Mouse (Mus musculus) kidney, embryonic 15.5 days (tissue): ENCODE results near the gene Tdo2. TPM values are rescaled to one million over a fixed set of nuclear protein-coding genes. Genes with fewer than 3 reads are reported as not detected.
A peak's percentile ranks its signal among the peaks of the same experiment; 100 is the strongest.

Source experiments
- ATAC-seq: fragments of 200-750 bp; cut with Nextera tagmentation; replicated peaks from 2 replicates; pipeline ENCODE4 v1.8.0; 2017; ENCODE audit warnings: moderate TSS enrichment; ENCODE audit not compliant: low FRiP score
- H3K27ac ChIP-seq: fragments of 300-500 bp; sonication (generic); 2 replicates; pipeline ENCODE4 v1.5.1; 2015; ENCODE audit warnings: mild to moderate bottlenecking, inconsistent platforms
- H3K27me3 ChIP-seq: fragments of 300-500 bp; sonication (generic); 2 replicates; pipeline ENCODE4 v1.6.1; 2015; ENCODE audit warnings: inconsistent platforms
- H3K36me3 ChIP-seq: fragments of 300-500 bp; sonication (generic); 2 replicates; pipeline ENCODE4 v1.6.1; 2015; ENCODE audit warnings: inconsistent platforms
- H3K4me1 ChIP-seq: fragments of 300-500 bp; sonication (generic); 2 replicates; pipeline ENCODE4 v1.6.1; 2015; ENCODE audit warnings: inconsistent platforms
- H3K4me2 ChIP-seq: fragments of 300-500 bp; sonication (generic); 2 replicates; pipeline ENCODE4 v1.6.1; 2015; ENCODE audit warnings: moderate library complexity, mild to moderate bottlenecking, inconsistent platforms
- H3K4me3 ChIP-seq: fragments of 300-500 bp; sonication (generic); replicated peaks from 2 replicates; pipeline ENCODE4 v1.5.1; 2015; ENCODE audit warnings: mild to moderate bottlenecking, inconsistent platforms
- H3K9ac ChIP-seq: fragments of 300-500 bp; sonication (generic); 2 replicates; pipeline ENCODE4 v1.6.1; 2015; ENCODE audit warnings: mild to moderate bottlenecking, inconsistent platforms
- H3K9me3 ChIP-seq: fragments of 300-500 bp; sonication (generic); replicated peaks from 2 replicates; pipeline ENCODE4 v1.6.1; 2016; ENCODE audit warnings: inconsistent platforms
- WGBS: fragments of 180-500 bp; shearing (Covaris S2); methylation state at CpG from one replicate; pipeline ENCODE4 v1.1.7; 2015; ENCODE audit warnings: mixed read lengths; 5-methylcytosine and 5-hydroxymethylcytosine counted together
- polyA plus RNA-seq: library from polyadenylated mRNA; unstranded; fragments of >200 nt; fragmentation: Nextera tagmentation; extraction: Ambion mirVana; gene quantifications from 2 replicates; pipeline ENCODE4 v1.2.1, GENCODE M21; 2015

Tdo2 gene
- polyA plus RNA-seq, 1 experiment from 2014 or later = 0.09 TPM

GRCm38 (mm10) chr3:81938924-81939323, 37.1 kb downstream of the Tdo2 start:
- Histone ChIP-seq H3K4me1 (no peaks in the 10 kb centered on the region), H3K36me3 (no peaks in the 10 kb centered on the region), H3K4me3 (no peak overlapping the region), H3K9me3 (no peaks in the 10 kb centered on the region), H3K27ac (no peak overlapping the region), H3K9ac (no peak overlapping the region), H3K4me2 (no peak overlapping the region), H3K27me3 (no peaks in the 10 kb centered on the region)
- no peak for ATAC-seq
- WGBS = 72% methylated on average over 3 of the region's 3 CpGs

- WGBS = 83% methylated on average over 4 of the region's 4 CpGs
- Histone ChIP-seq H3K27ac (no peak overlapping the region), H3K4me2 (peak overlapping the region; percentile 59; the same call in 1 of the 2 replicates), H3K9ac (no peak overlapping the region), H3K4me3 (peak overlapping the region; percentile 83; the same call in 1 of the 2 replicates), H3K9me3 (no peaks in the 10 kb centered on the region), H3K4me1 (0 out of 2 replicates have a peak, but pooled peaks cover 3% of the 10 kb centered on the region), H3K27me3 (no peaks in the 10 kb centered on the region), H3K36me3 (no peaks in the 10 kb centered on the region)
- no peak for ATAC-seq
Measured at GRCm38 (mm10) chr3:81933348-81933747, 42.7 kb downstream of the Tdo2 start.

GRCm38 (mm10) chr3:81932141-81933101, 43.6 kb downstream of the Tdo2 start, which contains the start of gene Ctso:
Gene Ctso, plus strand, starts transcription at chr3:81932601.
- ATAC-seq = peak; percentile 96
- Histone ChIP-seq H3K9ac (peak within 1 kb of the TSS; percentile 82), H3K27me3 (no peaks in the 10 kb centered on the region), H3K4me3 (peak within 1 kb of the TSS; percentile 83), H3K4me2 (peak within 1 kb of the TSS; percentile 59), H3K27ac (peak within 1 kb of the TSS; percentile 92), H3K9me3 (no peaks in the 10 kb centered on the region), H3K36me3 (no peaks in the 10 kb centered on the region), H3K4me1 (0 out of 2 replicates have a peak, but pooled peaks cover 3% of the 10 kb centered on the region)
- WGBS = 13% methylated on average over 27 of the region's 27 CpGs

GRCm38 (mm10) chr3:81931695-81932094, 44.3 kb downstream of the Tdo2 start:
- Histone ChIP-seq H3K36me3 (no peaks in the 10 kb centered on the region), H3K4me1 (0 out of 2 replicates have a peak, but pooled peaks cover 6% of the 10 kb centered on the region), H3K4me2 (no peak overlapping the region), H3K9me3 (no peaks in the 10 kb centered on the region), H3K4me3 (no peak overlapping the region), H3K27ac (no peak overlapping the region), H3K27me3 (no peaks in the 10 kb centered on the region), H3K9ac (no peak overlapping the region)
- WGBS = 66% methylated on average over 3 of the region's 3 CpGs
- ATAC-seq = no peak

GRCm38 (mm10) chr3:81929073-81929472, 46.9 kb downstream of the Tdo2 start:
- Histone ChIP-seq H3K4me3 (no peak overlapping the region), H3K9ac (no peak overlapping the region), H3K36me3 (no peaks in the 10 kb centered on the region), H3K27ac (no peak overlapping the region), H3K27me3 (no peaks in the 10 kb centered on the region), H3K4me2 (no peak overlapping the region), H3K9me3 (no peaks in the 10 kb centered on the region), H3K4me1 (0 out of 2 replicates have a peak, but pooled peaks cover 8% of the 10 kb centered on the region)
- WGBS = 85% methylated on average over 1 of the region's 1 CpGs
- no peak for ATAC-seq

- no peaks in the 10 kb centered on the region for H3K27me3 ChIP-seq
- H3K36me3 ChIP-seq = no peaks in the 10 kb centered on the region
- no peak overlapping the region for H3K4me2 ChIP-seq
- H3K9ac ChIP-seq = no peak overlapping the region
- no peak overlapping the region for H3K27ac ChIP-seq
- no peak for ATAC-seq
- H3K4me3 ChIP-seq = no peak overlapping the region
- no peaks in the 10 kb centered on the region for H3K9me3 ChIP-seq
- 50% methylated on average over 9 of the region's 9 CpGs for WGBS
- H3K4me1 ChIP-seq = 0 out of 2 replicates have a peak, but pooled peaks cover 6% of the 10 kb centered on the region
Measured at GRCm38 (mm10) chr3:81926764-81927325, 49.2 kb downstream of the Tdo2 start.

GRCm38 (mm10) chr3:81925856-81926255, 50.1 kb downstream of the Tdo2 start:
- H3K27me3 ChIP-seq = no peaks in the 10 kb centered on the region
- H3K9me3 ChIP-seq = no peaks in the 10 kb centered on the region
- H3K4me2 ChIP-seq = no peak overlapping the region
- no peak overlapping the region for H3K27ac ChIP-seq
- H3K4me1 ChIP-seq = 0 out of 2 replicates have a peak, but pooled peaks cover 6% of the 10 kb centered on the region
- H3K36me3 ChIP-seq = no peaks in the 10 kb centered on the region
- no peak for ATAC-seq
- no peak overlapping the region for H3K9ac ChIP-seq
- H3K4me3 ChIP-seq = no peak overlapping the region
- WGBS = 37% methylated on average over 5 of the region's 5 CpGs

GRCm38 (mm10) chr3:81924931-81925330, 51.1 kb downstream of the Tdo2 start:
- no peak for ATAC-seq
- Histone ChIP-seq H3K36me3 (no peaks in the 10 kb centered on the region), H3K4me3 (no peak overlapping the region), H3K27me3 (no peaks in the 10 kb centered on the region), H3K4me2 (no peak overlapping the region), H3K4me1 (0 out of 2 replicates have a peak, but pooled peaks cover 6% of the 10 kb centered on the region), H3K27ac (no peak overlapping the region), H3K9me3 (no peaks in the 10 kb centered on the region), H3K9ac (no peak overlapping the region)
- WGBS = 0% methylated on average over 1 of the region's 1 CpGs

- no peak for ATAC-seq
Measured at GRCm38 (mm10) chr3:81922910-81923309, 53.1 kb downstream of the Tdo2 start.

GRCm38 (mm10) chr3:81919681-81920080, 56.3 kb downstream of the Tdo2 start:
- ATAC-seq = no peak
- H3K27me3 ChIP-seq = no peaks in the 10 kb centered on the region
- WGBS = 64% methylated on average over 3 of the region's 3 CpGs
- no peaks in the 10 kb centered on the region for H3K4me1 ChIP-seq
- H3K9me3 ChIP-seq = no peaks in the 10 kb centered on the region
- H3K27ac ChIP-seq = no peak overlapping the region
- no peak overlapping the region for H3K4me2 ChIP-seq
- H3K9ac ChIP-seq = no peak overlapping the region
- H3K4me3 ChIP-seq = no peak overlapping the region
- H3K36me3 ChIP-seq = no peaks in the 10 kb centered on the region

More at GRCm38 (mm10) chr3:81922910-81923309, 53.1 kb downstream of the Tdo2 start:
- no peak overlapping the region for H3K4me2 ChIP-seq
- H3K4me3 ChIP-seq = no peak overlapping the region
- H3K9ac ChIP-seq = no peak overlapping the region
- H3K4me1 ChIP-seq = 0 out of 2 replicates have a peak, but pooled peaks cover 6% of the 10 kb centered on the region
- WGBS = 65% methylated on average over 4 of the region's 4 CpGs
- H3K27ac ChIP-seq = no peak overlapping the region
- H3K9me3 ChIP-seq = no peaks in the 10 kb centered on the region
- H3K27me3 ChIP-seq = no peaks in the 10 kb centered on the region
- no peaks in the 10 kb centered on the region for H3K36me3 ChIP-seq

GRCm38 (mm10) chr3:81918215-81918614, 57.8 kb downstream of the Tdo2 start:
- H3K4me2 ChIP-seq = no peak overlapping the region
- H3K36me3 ChIP-seq = no peaks in the 10 kb centered on the region
- no peak for ATAC-seq
- WGBS = 87% methylated on average over 8 of the region's 8 CpGs
- H3K4me1 ChIP-seq = no peaks in the 10 kb centered on the region
- H3K27ac ChIP-seq = no peak overlapping the region
- no peaks in the 10 kb centered on the region for H3K9me3 ChIP-seq
- no peak overlapping the region for H3K9ac ChIP-seq
- H3K4me3 ChIP-seq = no peak overlapping the region
- H3K27me3 ChIP-seq = no peaks in the 10 kb centered on the region

- H3K9me3 ChIP-seq = no peaks in the 10 kb centered on the region
- H3K36me3 ChIP-seq = no peaks in the 10 kb centered on the region
- no peak for ATAC-seq
- no peak overlapping the region for H3K27ac ChIP-seq
- 90% methylated on average over 3 of the region's 3 CpGs for WGBS
- H3K27me3 ChIP-seq = no peaks in the 10 kb centered on the region
- H3K4me2 ChIP-seq = no peak overlapping the region
- no peak overlapping the region for H3K9ac ChIP-seq
- no peaks in the 10 kb centered on the region for H3K4me1 ChIP-seq
- H3K4me3 ChIP-seq = no peak overlapping the region
Measured at GRCm38 (mm10) chr3:81917354-81917935, 58.6 kb downstream of the Tdo2 start.
